Mouse (Mus musculus): Measurements from ENCODE around the gene Cnfn. TPM values are rescaled to one million over a fixed set of nuclear protein-coding genes. Genes with fewer than 3 reads are reported as not detected.
A peak's percentile ranks its signal among the peaks of the same experiment; 100 is the strongest.

Gene Cnfn
- polyA plus RNA-seq, 1 experiment from 2014 or later = not detected

- peaks cover 3% of the 10 kb centered on the region; the same call in 1 of the 2 replicates for H3K4me1 ChIP-seq (ENCODE audit: insufficient read depth, low read depth, low read length)
- no peaks in the 10 kb centered on the region for H3K27me3 ChIP-seq (replicated peaks; ENCODE audit: insufficient read depth, low read length)
- DNase-seq (ENCODE audit: low spot score) (peak; percentile 66), ATAC-seq (peak; percentile 25)
- TF ChIP-seq EP300 (IDR thresholded peaks at IDR 0.05) = no peak
- TF ChIP-seq CTCF (IDR thresholded peaks at IDR 0.05) = peak; percentile 56
- H3K36me3 ChIP-seq (ENCODE audit: insufficient read depth, low read length) = 0 out of 2 replicates have a peak, but pooled peaks cover 6% of the 10 kb centered on the region
- H3K4me3 ChIP-seq (ENCODE audit: low read depth, low read length) = 0 out of 2 replicates have a peak overlapping the region, but pooled peaks have one; percentile 16
- H3K27ac ChIP-seq (ENCODE audit: low read length) = peak overlapping the region; percentile 54; the same call in 1 of the 2 replicates
- H3K9ac ChIP-seq (replicated peaks; ENCODE audit: low read depth) = no peak overlapping the region
- no peaks in the 10 kb centered on the region for H3K9me3 ChIP-seq (ENCODE audit: low read length)
- peak overlapping the region; percentile 48 for H3K4me2 ChIP-seq (replicated peaks; ENCODE audit: low read depth, low read length)
- 34% methylated on average over 8 of the region's 8 CpGs for WGBS
Measured at GRCm38 (mm10) chr7:25377100-25377700, 7.7 kb upstream of the Cnfn start.

- 0 out of 2 replicates have a peak, but pooled peaks cover 6% of the 10 kb centered on the region for H3K36me3 ChIP-seq (ENCODE audit: insufficient read depth, low read length)
- peak overlapping the region; percentile 54; the same call in 1 of the 2 replicates for H3K27ac ChIP-seq (ENCODE audit: low read length)
- H3K4me3 ChIP-seq (ENCODE audit: low read depth, low read length) = peak overlapping the region; percentile 16; the same call in 1 of the 2 replicates
- H3K9me3 ChIP-seq (ENCODE audit: low read length) = no peaks in the 10 kb centered on the region
- no peaks in the 10 kb centered on the region for H3K27me3 ChIP-seq (replicated peaks; ENCODE audit: insufficient read depth, low read length)
- 6% methylated on average over 17 of the region's 17 CpGs for whole genome bisulfite sequencing
- peak; percentile 79 for ATAC-seq
- peaks cover 3% of the 10 kb centered on the region; the same call in 1 of the 2 replicates for H3K4me1 ChIP-seq (ENCODE audit: insufficient read depth, low read depth, low read length)
- no peak overlapping the region for H3K9ac ChIP-seq (replicated peaks; ENCODE audit: low read depth)
- TF ChIP-seq CTCF (IDR thresholded peaks at IDR 0.05) (no peak), EP300 (IDR thresholded peaks at IDR 0.05) (no peak)
- peak; percentile 90 for DNase-seq (ENCODE audit: low spot score)
- H3K4me2 ChIP-seq (replicated peaks; ENCODE audit: low read depth, low read length) = peak overlapping the region; percentile 48
Measured at GRCm38 (mm10) chr7:25376556-25376955, 7.0 kb upstream of the Cnfn start.

GRCm38 (mm10) chr7:25372441-25372840 lies 2.9 kb upstream of the Cnfn start:
- Histone ChIP-seq H3K4me1 (ENCODE audit: insufficient read depth, low read depth, low read length) (0 out of 2 replicates have a peak, but pooled peaks cover 3% of the 10 kb centered on the region), H3K4me2 (replicated peaks; ENCODE audit: low read depth, low read length) (no peak overlapping the region), H3K27ac (ENCODE audit: low read length) (no peak overlapping the region), H3K4me3 (ENCODE audit: low read depth, low read length) (no peak overlapping the region), H3K27me3 (replicated peaks; ENCODE audit: insufficient read depth, low read length) (peaks cover 23% of the 10 kb centered on the region; the same call in 1 of the 2 replicates), H3K36me3 (ENCODE audit: insufficient read depth, low read length) (no peaks in the 10 kb centered on the region), H3K9me3 (ENCODE audit: low read length) (no peaks in the 10 kb centered on the region), H3K9ac (replicated peaks; ENCODE audit: low read depth) (no peak overlapping the region)
- TF ChIP-seq EP300 (IDR thresholded peaks at IDR 0.05) (peak; percentile 47; the same call in 1 of the 2 replicates), CTCF (IDR thresholded peaks at IDR 0.05) (no peak)
- 57% methylated on average over 5 of the region's 5 CpGs for WGBS
- ATAC-seq (peak; percentile 59), DNase-seq (ENCODE audit: low spot score) (peak; percentile 69)

- H3K4me3 ChIP-seq (ENCODE audit: low read depth, low read length) = no peak overlapping the region
- H3K9me3 ChIP-seq (ENCODE audit: low read length) = no peaks in the 10 kb centered on the region
- ATAC-seq = no peak
- H3K4me2 ChIP-seq (replicated peaks; ENCODE audit: low read depth, low read length) = no peak overlapping the region
- no peak overlapping the region for H3K27ac ChIP-seq (ENCODE audit: low read length)
- no peaks in the 10 kb centered on the region for H3K4me1 ChIP-seq (ENCODE audit: insufficient read depth, low read depth, low read length)
- peaks cover 4% of the 10 kb centered on the region; the same call in 1 of the 2 replicates for H3K36me3 ChIP-seq (ENCODE audit: insufficient read depth, low read length)
- H3K9ac ChIP-seq (replicated peaks; ENCODE audit: low read depth) = no peak overlapping the region
- H3K27me3 ChIP-seq (replicated peaks; ENCODE audit: insufficient read depth, low read length) = peaks cover 27% of the 10 kb centered on the region; the same call in 1 of the 2 replicates
- DNase-seq (ENCODE audit: low spot score) = no peak
- 47% methylated on average over 8 of the region's 12 CpGs for WGBS
- no peak for TF ChIP-seq CTCF (IDR thresholded peaks at IDR 0.05)
- no peak for TF ChIP-seq EP300 (IDR thresholded peaks at IDR 0.05)
Measured at GRCm38 (mm10) chr7:25368333-25368732, 1.2 kb downstream of the Cnfn start.

GRCm38 (mm10) chr7:25367632-25368293 lies 1.8 kb downstream of the Cnfn start:
- peak; percentile 30; the same call in 1 of the 2 replicates for ATAC-seq
- Histone ChIP-seq H3K9ac (replicated peaks; ENCODE audit: low read depth) (no peak overlapping the region), H3K27ac (ENCODE audit: low read length) (no peak overlapping the region), H3K4me2 (replicated peaks; ENCODE audit: low read depth, low read length) (peak overlapping the region; percentile 30), H3K36me3 (ENCODE audit: insufficient read depth, low read length) (peaks cover 6% of the 10 kb centered on the region; the same call in 1 of the 2 replicates), H3K4me3 (ENCODE audit: low read depth, low read length) (no peak overlapping the region; the same call in 1 of the 2 replicates), H3K27me3 (replicated peaks; ENCODE audit: insufficient read depth, low read length) (peaks cover 27% of the 10 kb centered on the region; the same call in 1 of the 2 replicates), H3K4me1 (ENCODE audit: insufficient read depth, low read depth, low read length) (no peaks in the 10 kb centered on the region), H3K9me3 (ENCODE audit: low read length) (no peaks in the 10 kb centered on the region)
- DNase-seq (ENCODE audit: low spot score) = peak; percentile 39
- WGBS = 4% methylated on average over 31 of the region's 33 CpGs
- TF ChIP-seq CTCF (IDR thresholded peaks at IDR 0.05) (peak; percentile 77), EP300 (IDR thresholded peaks at IDR 0.05) (no peak)

GRCm38 (mm10) chr7:25365937-25366625 lies 3.4 kb downstream of the Cnfn start:
- Histone ChIP-seq H3K27me3 (replicated peaks; ENCODE audit: insufficient read depth, low read length) (peaks cover 27% of the 10 kb centered on the region; the same call in 1 of the 2 replicates), H3K36me3 (ENCODE audit: insufficient read depth, low read length) (peaks cover 6% of the 10 kb centered on the region; the same call in 1 of the 2 replicates), H3K4me1 (ENCODE audit: insufficient read depth, low read depth, low read length) (no peaks in the 10 kb centered on the region), H3K27ac (ENCODE audit: low read length) (no peak overlapping the region), H3K9me3 (ENCODE audit: low read length) (no peaks in the 10 kb centered on the region), H3K9ac (replicated peaks; ENCODE audit: low read depth) (no peak overlapping the region), H3K4me3 (ENCODE audit: low read depth, low read length) (no peak overlapping the region), H3K4me2 (replicated peaks; ENCODE audit: low read depth, low read length) (no peak overlapping the region)
- 49% methylated on average over 13 of the region's 13 CpGs for WGBS
- TF ChIP-seq EP300 (IDR thresholded peaks at IDR 0.05) = no peak
- TF ChIP-seq CTCF (IDR thresholded peaks at IDR 0.05) = no peak
- DNase-seq (ENCODE audit: low spot score) (no peak), ATAC-seq (no peak)

Measured in lung, postnatal 0 days (tissue).